Mouse (Mus musculus): ENCODE measurements around the gene Zcwpw1.

- TF ChIP-seq POLR2A (IDR thresholded peaks at IDR 0.05; ENCODE audit: insufficient read length, low read depth) (no peak), E2F4 (IDR thresholded peaks at IDR 0.05; ENCODE audit: insufficient read depth) (no peak), USF1 (IDR thresholded peaks at IDR 0.05; ENCODE audit: low read depth) (no peak), MYOD1 (IDR thresholded peaks at IDR 0.05; ENCODE audit: control insufficient read depth in 1 of 3, insufficient read length in 2 of 3, low read depth in 2 of 3) (no peak), TCF12 (IDR thresholded peaks at IDR 0.05; ENCODE audit: insufficient read depth, poor library complexity, severe bottlenecking) (no peak)
Measured at GRCm38 (mm10) chr5:137808316-137808715, 20.7 kb downstream of the Zcwpw1 start.
